ENCODE assay signal across 9 mouse cellular contexts in genomic region chr11:57696207-57696676, GRCm38 (mm10). TPM values are rescaled to one million over a fixed set of nuclear protein-coding genes. Genes with fewer than 3 reads are reported as not detected.
DNase-seq lines count a peak whose midpoint lies in the region; ATAC-seq and TF ChIP-seq lines count a peak whose summit lies in the region.
"Had no signal": no experiment of that assay in that cellular context is flagged by ENCODE, and none has a peak within 500 bp of the region (broad histone marks: within the 10 kb centered on the region; RNA-seq: fewer than 3 reads in every experiment).

No protein-coding gene starts in this region.

- ATAC-seq in kidney, postnatal 0 days (replicated peaks; ENCODE audit: low FRiP score, low read depth), result no peak
- ATAC-seq in forebrain, postnatal 0 days, result peak; percentile 70
- ATAC-seq in midbrain, embryonic 14.5 days (ENCODE audit: low FRiP score, low TSS enrichment), result peak; percentile 69; the same call in 1 of the 2 replicates

- H3K4me2 ChIP-seq in kidney, postnatal 0 days (ENCODE audit: low read length), result no peak overlapping the region
- peak overlapping the region; percentile 41 for H3K4me2 ChIP-seq in forebrain, postnatal 0 days (ENCODE audit: low read depth)
- H3K4me2 ChIP-seq in midbrain, embryonic 14.5 days (ENCODE audit: low read length), result peak overlapping the region; percentile 49

- WGBS in kidney, postnatal 0 days, result 32% methylated on average over 17 of the region's 17 CpGs
- WGBS in forebrain, postnatal 0 days, result 6% methylated on average over 17 of the region's 17 CpGs
- WGBS in midbrain, embryonic 14.5 days, result 6% methylated on average over 17 of the region's 17 CpGs

- no peaks in the 10 kb centered on the region for H3K9me3 ChIP-seq in kidney, postnatal 0 days (replicated peaks; ENCODE audit: low read length)
- no peaks in the 10 kb centered on the region for H3K9me3 ChIP-seq in forebrain, postnatal 0 days (ENCODE audit: low read length)
- H3K9me3 ChIP-seq in midbrain, embryonic 14.5 days (ENCODE audit: control insufficient read depth, low read length), result no peaks in the 10 kb centered on the region

- H3K9ac ChIP-seq in kidney, postnatal 0 days (ENCODE audit: low read depth, low read length), result no peak overlapping the region
- H3K9ac ChIP-seq in forebrain, postnatal 0 days, result no peak overlapping the region
- no peak overlapping the region; the same call in 1 of the 2 replicates for H3K9ac ChIP-seq in midbrain, embryonic 14.5 days (replicated peaks; ENCODE audit: low read length)

- H3K4me1 ChIP-seq in kidney, postnatal 0 days (replicated peaks; ENCODE audit: insufficient read depth, low read length), result 0 out of 2 replicates have a peak, but pooled peaks cover 10% of the 10 kb centered on the region
- H3K4me1 ChIP-seq in forebrain, postnatal 0 days (ENCODE audit: insufficient read depth), result peaks cover 9% of the 10 kb centered on the region
- peaks cover 20% of the 10 kb centered on the region for H3K4me1 ChIP-seq in midbrain, embryonic 14.5 days (ENCODE audit: control insufficient read depth, insufficient read depth, low read length)

- H3K4me3 ChIP-seq in kidney, postnatal 0 days (replicated peaks; ENCODE audit: low read depth, low read length), result no peak overlapping the region
- peak overlapping the region; percentile 1; the same call in 1 of the 2 replicates for H3K4me3 ChIP-seq in forebrain, postnatal 0 days (ENCODE audit: low read depth, low read length)
- H3K4me3 ChIP-seq in midbrain, embryonic 14.5 days (replicated peaks; ENCODE audit: low read depth, low read length), result 0 out of 2 replicates have a peak overlapping the region, but pooled peaks have one; percentile 1

- no peak for TF ChIP-seq CTCF in kidney, postnatal 0 days (IDR thresholded peaks at IDR 0.05; ENCODE audit: low read depth)
- TF ChIP-seq CTCF in forebrain, postnatal 0 days (IDR thresholded peaks at IDR 0.05; ENCODE audit: low read depth), result no peak

- no peaks in the 10 kb centered on the region for H3K27me3 ChIP-seq in kidney, postnatal 0 days (ENCODE audit: insufficient read depth, low read length)
- no peaks in the 10 kb centered on the region for H3K27me3 ChIP-seq in forebrain, postnatal 0 days (ENCODE audit: insufficient read depth, low read length)
- no peaks in the 10 kb centered on the region for H3K27me3 ChIP-seq in midbrain, embryonic 14.5 days (ENCODE audit: control insufficient read depth, insufficient read depth, low read length)

- no peak for DNase-seq in kidney, postnatal 0 days (ENCODE audit: low spot score)
- no peak for DNase-seq in kidney, adult 18-20 months
- DNase-seq in embryo, embryonic 11 days, result peak; percentile 58
- peak; percentile 58 for DNase-seq in forebrain, postnatal 0 days
- peak; percentile 87 for DNase-seq in midbrain, embryonic 14.5 days
- no peak for DNase-seq in ovary, postnatal 36 days (ENCODE audit: low spot score)
- DNase-seq in adipocyte (ENCODE audit: low spot score), result no peak
- no peak for DNase-seq in right cerebral cortex, postnatal 4 days
- DNase-seq: lung, adult 2 months had no signal

- H3K27ac ChIP-seq in kidney, postnatal 0 days, result peak overlapping the region; percentile 38; the same call in 1 of the 2 replicates
- peak overlapping the region; percentile 69 for H3K27ac ChIP-seq in forebrain, postnatal 0 days (ENCODE audit: low read depth, low read length)
- peak overlapping the region; percentile 81 for H3K27ac ChIP-seq in midbrain, embryonic 14.5 days (replicated peaks; ENCODE audit: low read depth, low read length)

- H3K36me3 ChIP-seq in kidney, postnatal 0 days (ENCODE audit: insufficient read depth, low read length), result no peaks in the 10 kb centered on the region
- no peaks in the 10 kb centered on the region for H3K36me3 ChIP-seq in forebrain, postnatal 0 days (ENCODE audit: insufficient read depth)
- no peaks in the 10 kb centered on the region for H3K36me3 ChIP-seq in midbrain, embryonic 14.5 days (ENCODE audit: control insufficient read depth, insufficient read depth, low read length)

RNA-seq across cellular contexts. Expression of gene Galnt10, which starts 51.0 kb away (rescaled TPM):
- polyA plus RNA-seq in kidney, postnatal 0 days (2015; fragmentation: Nextera tagmentation; extraction: Ambion mirVana), result 18.4 and 19.2 TPM in 2 replicates
- total RNA-seq in forebrain, postnatal 0 days (2014; rRNA removed), result 14.5 and 20.7 TPM in 2 replicates
- 8.0 and 9.5 TPM in 2 replicates for polyA plus RNA-seq in forebrain, postnatal 0 days (2015; fragmentation: Nextera tagmentation; extraction: Ambion mirVana)
- 10.1 and 11.6 TPM in 2 replicates for polyA plus RNA-seq in midbrain, embryonic 14.5 days (2014; fragmentation: Nextera tagmentation; extraction: Ambion mirVana)

Comparison
In these comparisons a context has a peak if more than half of its experiments do, and no peak if none do; other contexts are left out.
1. DNase-seq: peak in embryo, embryonic 11 days (single experiment), forebrain, postnatal 0 days (single experiment) and midbrain, embryonic 14.5 days (single experiment); none in kidney, postnatal 0 days (single experiment), kidney, adult 18-20 months (single experiment), ovary, postnatal 36 days (single experiment), adipocyte (single experiment) and right cerebral cortex, postnatal 4 days (single experiment).
2. Peak in every context shown above with its lines, with median percentiles within 50 percentile points of each other: H3K27ac ChIP-seq.